Mouse (Mus musculus): Measurements from ENCODE around the gene P3h3. TPM values are rescaled to one million over a fixed set of nuclear protein-coding genes. Genes with fewer than 3 reads are reported as not detected.
"Not testable (repeated sequence)": the region's sequence is repeated elsewhere in the genome, so short reads cannot be mapped to it uniquely, and the experiment has no call there.

P3h3 gene
- polyA plus RNA-seq, 2 experiments from 2014 or later, result not detected

GRCm38 (mm10) chr6:124865766-124866362 is 8.3 kb upstream of the P3h3 start:
- ATAC-seq, result no peak

DNA sequence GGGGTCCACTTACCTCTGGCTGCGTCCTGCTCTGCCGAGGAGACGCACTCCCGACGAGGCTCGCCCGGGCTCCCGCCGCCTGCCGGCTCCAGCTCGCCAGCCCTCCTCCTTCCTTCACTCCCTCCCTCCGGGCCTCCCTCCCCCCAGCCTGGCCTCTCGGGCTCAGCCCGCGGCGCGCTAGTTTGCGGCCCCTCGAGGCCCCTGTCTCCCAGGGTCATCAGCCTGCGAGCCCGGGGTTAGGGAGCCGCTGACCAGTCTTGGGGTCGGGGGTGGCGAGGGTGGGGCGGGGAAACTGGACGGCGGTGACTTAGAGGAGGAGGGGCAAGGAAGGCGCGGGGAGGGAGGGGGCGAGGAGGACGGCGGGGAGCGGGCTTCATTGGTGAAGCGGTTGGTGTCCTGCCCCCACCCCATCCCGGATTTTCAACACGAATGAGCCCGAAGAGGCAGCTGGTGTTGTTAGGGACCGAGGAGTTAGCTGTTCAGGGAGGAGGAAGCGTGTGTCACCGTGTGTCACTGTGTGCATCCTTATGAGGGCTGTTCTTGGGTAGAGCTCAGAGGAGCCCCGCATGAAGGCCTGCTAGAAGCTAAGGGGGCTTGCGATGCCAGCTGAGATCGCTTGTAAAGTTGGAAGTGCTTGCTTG is 6.2 kb upstream of the P3h3 start, which contains the start of gene Gpr162:
Gene Gpr162 (minus strand): TSS at position 326 of the 641 bp plus-strand sequence.
- peak; percentile 47 for ATAC-seq

DNA sequence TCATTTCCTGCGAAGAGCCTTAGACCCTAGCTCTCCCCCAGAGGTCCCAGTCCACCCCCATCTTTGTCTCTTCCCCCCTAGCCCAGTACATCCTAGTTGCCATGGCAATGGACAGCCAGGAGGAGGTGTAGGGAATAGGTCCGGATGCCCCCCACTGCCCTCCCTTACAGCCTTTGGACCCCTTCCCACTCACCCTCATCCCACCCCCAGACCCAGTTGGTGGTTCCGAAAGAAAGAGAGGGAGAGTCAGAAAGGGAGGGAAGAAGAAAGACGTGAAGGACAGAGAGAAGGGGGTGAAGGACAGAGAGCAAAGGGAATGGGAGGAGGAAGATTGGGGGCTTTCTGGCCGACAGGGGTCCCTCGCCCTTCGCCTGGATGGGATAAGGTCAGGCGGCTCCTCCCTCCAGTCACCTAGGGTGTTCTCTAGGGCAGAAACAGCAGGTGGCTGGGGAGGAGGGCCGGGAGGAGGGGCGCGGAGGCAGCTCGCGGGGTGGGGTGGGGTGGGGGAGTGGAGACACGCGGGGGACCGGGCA is 5.6 kb upstream of the P3h3 start:
- ATAC-seq, result no peak

- no peak for ATAC-seq
Observed at GRCm38 (mm10) chr6:124862406-124863124, 5.0 kb upstream of the P3h3 start.

DNA sequence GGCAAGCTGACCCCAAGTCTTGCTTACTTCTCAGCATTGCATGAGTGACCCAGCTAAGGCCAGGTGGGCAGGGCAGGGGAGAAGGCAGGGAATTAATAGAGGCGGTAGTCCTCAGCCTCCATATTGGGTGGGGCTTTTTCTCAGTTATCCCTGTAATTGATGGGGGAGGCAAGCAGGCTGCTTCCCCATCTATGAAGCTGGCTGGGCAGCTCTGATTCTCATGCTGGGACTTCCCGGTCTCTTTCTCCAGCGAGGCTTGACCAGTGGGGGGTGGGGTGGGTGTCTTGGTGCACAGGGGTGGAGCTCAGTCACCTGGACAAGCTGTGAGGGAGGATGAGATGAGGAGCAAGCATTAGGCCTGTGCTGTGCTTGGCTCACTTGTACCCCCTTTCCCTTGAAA is 4.2 kb upstream of the P3h3 start:
- ATAC-seq, result no peak

- ATAC-seq, result no peak
Observed at GRCm38 (mm10) chr6:124861266-124861665, 3.7 kb upstream of the P3h3 start.

DNA sequence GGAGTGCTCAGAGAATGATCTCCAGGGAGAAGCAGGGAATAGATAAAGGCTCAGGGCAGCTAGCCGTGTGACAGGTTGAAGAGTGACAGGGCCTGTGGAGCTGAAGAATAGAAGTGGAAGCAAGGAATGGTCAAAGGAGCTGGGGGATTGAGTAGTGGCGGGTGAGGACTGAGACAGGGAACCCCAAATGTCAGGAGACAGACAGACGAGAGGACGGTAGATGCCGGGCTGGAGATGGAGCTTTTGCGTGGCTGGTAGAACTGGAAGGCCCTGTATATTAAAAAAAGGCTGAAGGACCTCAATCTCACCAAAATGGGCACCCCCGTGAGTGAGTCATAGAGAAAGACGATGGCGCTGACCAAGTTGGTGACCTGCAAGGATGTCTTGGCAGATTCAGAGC is 3.0 kb upstream of the P3h3 start:
- no peak for ATAC-seq

GRCm38 (mm10) chr6:124859725-124860124 is 2.2 kb upstream of the P3h3 start:
- ATAC-seq, result peak; percentile 44

GRCm38 (mm10) chr6:124858561-124859318 is 1.2 kb upstream of the P3h3 start:
- no peak for ATAC-seq

DNA sequence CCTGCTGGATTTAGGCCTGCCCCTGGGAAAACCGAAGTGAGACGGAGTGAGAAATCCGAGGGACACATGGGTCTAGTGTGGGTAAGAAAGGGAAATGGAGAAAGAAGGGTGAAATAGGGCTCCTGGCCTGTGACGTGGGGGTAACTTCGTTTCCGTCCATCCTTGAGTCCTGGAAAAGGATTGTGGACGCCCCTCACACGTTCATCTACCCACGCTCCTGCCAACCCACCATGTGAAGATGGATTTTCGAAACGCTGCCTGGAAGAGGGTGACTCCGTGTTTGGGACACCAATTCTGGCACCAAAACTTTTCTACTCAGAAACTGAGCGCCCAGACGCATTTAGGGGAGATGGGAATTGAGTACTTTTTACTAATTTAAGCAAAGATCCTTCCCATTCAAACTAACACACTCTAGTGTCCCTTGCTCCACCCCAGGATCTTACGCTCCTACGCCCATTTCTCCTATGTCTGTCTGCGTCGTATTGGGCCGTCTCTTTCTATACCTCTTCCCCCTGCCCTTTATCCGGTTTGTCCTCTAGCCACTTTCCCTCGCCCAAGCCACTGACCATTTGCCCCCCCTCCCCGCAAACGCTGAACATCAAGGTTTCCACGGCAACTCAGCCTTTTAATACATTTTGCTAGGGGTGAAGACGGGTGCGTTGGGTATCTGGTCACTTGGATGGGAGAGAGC is 433 bp upstream of the P3h3 start:
- no peak for ATAC-seq

DNA sequence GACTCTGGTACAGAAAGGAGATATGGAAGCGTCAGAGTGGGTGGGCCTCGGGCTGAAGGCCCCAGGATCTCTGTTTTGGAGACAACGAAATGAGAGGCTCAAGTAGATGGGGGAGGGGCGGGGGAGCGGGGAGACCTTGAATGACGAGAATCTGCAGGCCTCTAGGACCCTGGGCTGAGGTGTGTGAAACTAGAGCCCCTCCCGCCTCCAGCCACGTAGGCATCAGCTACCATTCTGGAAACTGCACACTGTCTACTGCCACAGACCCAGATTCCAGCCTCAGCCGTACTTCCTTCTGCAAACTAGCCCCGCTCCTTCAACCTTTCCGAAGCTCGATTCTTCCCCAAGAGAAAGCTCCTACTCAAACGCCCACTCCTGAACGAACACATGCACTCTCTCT is 1.2 kb downstream of the P3h3 start:
- ATAC-seq, result no peak

- ATAC-seq, result no peak
Observed at GRCm38 (mm10) chr6:124854647-124855046, 2.9 kb downstream of the P3h3 start.

DNA sequence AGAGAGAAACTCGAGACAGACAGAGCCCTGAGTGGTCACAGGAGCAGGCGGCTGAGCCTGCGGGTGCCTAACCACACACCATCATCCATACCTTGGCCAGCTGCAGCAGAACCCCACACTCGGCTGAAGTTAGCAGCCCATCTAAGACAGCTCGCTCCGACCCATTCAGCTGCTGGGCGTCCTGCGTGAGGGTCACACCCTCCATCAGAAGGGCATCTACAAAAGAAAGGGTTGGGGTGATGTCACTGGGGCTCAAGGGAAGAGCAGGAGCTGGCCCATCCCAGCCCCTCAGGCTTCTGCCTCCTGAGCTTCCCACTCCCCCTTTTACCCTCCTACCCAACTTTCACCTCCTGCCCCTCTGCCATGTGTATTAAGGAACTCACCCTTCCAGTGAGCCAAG is 7.0 kb downstream of the P3h3 start:
- ATAC-seq, result no peak

GRCm38 (mm10) chr6:124847305-124847704 is 10.2 kb downstream of the P3h3 start:
- peak; percentile 85 for ATAC-seq

- no peak for ATAC-seq
Observed at GRCm38 (mm10) chr6:124840241-124841167, 17.0 kb downstream of the P3h3 start, which contains the start of gene Gnb3. Gene Gnb3 (minus strand): TSS chr6:124840275.

DNA sequence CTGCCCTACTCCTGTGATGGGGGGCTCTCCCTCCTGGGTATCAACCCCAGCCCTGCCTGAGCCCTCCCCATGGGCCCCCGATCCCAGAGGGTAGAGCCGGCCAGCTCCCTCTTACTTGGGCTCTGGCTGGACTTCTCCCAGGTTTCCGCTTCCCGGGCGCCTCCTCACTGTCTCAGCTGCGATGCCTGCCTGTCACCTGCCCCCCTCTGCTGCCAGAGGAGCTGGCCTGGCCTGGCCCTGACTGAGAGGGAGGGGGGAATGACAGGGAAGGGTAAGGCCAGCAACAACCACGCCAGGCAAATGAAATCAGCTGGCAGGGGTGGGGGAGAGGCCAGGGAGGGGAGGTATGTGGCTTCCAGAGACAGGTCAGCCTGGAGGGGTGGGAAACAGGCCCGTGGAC is 17.7 kb downstream of the P3h3 start:
- ATAC-seq, result no peak

DNA sequence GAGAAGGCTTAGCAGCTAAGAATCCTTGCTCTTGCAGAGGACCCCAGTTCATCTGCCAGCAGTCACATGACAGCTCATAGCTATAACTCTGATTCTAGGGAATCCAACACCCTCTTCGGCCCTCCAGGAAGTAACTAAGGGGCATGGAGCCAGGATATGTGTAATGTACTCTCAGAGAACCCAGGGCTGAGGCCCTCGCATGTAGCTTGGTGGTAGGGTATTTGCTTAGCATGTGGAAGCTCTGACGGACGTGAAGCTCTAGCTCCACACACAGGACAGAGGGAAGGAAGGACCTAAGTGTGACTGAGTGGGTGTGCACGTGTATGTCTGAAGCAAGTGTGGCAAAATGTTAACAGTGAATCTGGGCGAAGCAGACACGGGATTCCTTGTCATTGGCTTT is 21.1 kb downstream of the P3h3 start:
- no peak for ATAC-seq

- no peak for ATAC-seq
Observed at GRCm38 (mm10) chr6:124835531-124835930, 22.0 kb downstream of the P3h3 start.

DNA sequence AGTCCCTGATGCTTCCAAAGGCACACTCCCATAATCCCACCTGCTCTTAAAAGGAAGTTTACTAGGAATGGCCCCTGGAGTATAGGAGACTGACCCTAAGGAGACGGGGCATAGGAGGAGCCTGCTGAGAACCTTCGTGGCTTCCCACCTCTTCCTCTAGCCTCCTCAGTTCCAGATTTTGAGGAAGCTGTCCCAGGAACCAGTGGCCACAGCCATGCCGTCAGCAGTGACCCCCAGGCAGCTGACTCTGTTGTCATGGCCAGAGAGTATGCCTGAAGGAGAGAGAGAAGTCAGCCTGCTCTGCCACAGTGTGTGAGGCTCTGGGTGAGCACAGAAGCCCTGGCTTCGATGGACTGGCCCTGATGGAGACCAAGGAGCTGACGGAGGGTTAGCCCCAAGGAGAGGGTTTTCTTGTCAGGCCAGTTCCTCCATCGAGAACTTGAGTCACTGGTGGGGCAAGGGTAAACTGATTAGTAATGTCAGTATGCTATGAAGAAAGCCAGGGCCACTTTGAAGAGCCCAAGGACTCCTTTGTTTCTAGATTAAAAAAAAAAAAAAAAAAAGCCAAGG is 23.0 kb downstream of the P3h3 start:
- ATAC-seq, result no peak

DNA sequence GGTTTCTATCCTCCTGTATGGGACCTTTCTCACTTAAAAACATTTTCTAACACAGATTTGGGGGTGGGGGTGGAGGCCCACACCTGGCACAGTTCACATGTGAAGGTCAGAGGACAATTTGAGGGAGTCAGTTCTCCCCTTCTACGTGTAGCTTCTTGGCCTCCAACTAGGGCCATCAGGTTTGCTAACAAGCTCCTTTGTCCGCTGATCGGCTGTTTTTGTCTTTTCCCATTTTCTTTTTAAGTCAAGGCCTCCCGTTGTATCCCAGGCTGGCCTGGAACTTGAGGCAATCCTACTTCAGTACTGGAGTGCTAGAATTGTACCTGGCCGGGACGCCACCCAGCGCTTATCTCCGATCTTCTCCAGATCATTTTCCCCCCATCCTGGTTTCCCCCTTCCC is 25.9 kb downstream of the P3h3 start:
- ATAC-seq, result no peak

- ATAC-seq, result not testable (repeated sequence)
Observed at GRCm38 (mm10) chr6:124831199-124831598, 26.4 kb downstream of the P3h3 start.
